Mouse (Mus musculus) midbrain, embryonic 11.5 days (tissue): ENCODE data around the gene Grik5. TPM values are rescaled to one million over a fixed set of nuclear protein-coding genes. Genes with fewer than 3 reads are reported as not detected.
A peak's percentile ranks its signal among the peaks of the same experiment; 100 is the strongest.

Source experiments
- ATAC-seq: fragments of 200-750 bp; cut with Nextera tagmentation; 2 replicates; pipeline ENCODE4 v1.8.0; 2017; ENCODE audit warnings: moderate TSS enrichment, moderate library complexity; ENCODE audit not compliant: low FRiP score
- DNase-seq: peaks from one replicate; pipeline ENCODE4 v3.0.0; 2015; ENCODE audit warnings: low spot score; ENCODE audit errors: missing footprints
- H3K27ac ChIP-seq: fragments of 300-500 bp; sonication (generic); 2 replicates; pipeline ENCODE4 v1.5.1; 2014; ENCODE audit warnings: low read depth, low read length
- H3K27me3 ChIP-seq: fragments of 300-500 bp; sonication (generic); 2 replicates; pipeline ENCODE4 v1.6.1; 2014; ENCODE audit warnings: mild to moderate bottlenecking, low read length, moderate library complexity, mixed read lengths; ENCODE audit not compliant: control insufficient read depth, insufficient read depth
- H3K36me3 ChIP-seq: fragments of 300-500 bp; sonication (generic); 2 replicates; pipeline ENCODE4 v1.6.1; 2014; ENCODE audit warnings: mild to moderate bottlenecking, low read length, moderate library complexity, mixed read lengths; ENCODE audit not compliant: control insufficient read depth, insufficient read depth
- H3K4me1 ChIP-seq: fragments of 300-500 bp; sonication (generic); 2 replicates; pipeline ENCODE4 v1.6.1; 2014; ENCODE audit warnings: low read length; ENCODE audit not compliant: control insufficient read depth, insufficient read depth
- H3K4me2 ChIP-seq: fragments of 300-500 bp; sonication (generic); 2 replicates; pipeline ENCODE4 v1.6.1; 2014; ENCODE audit warnings: mild to moderate bottlenecking, moderate library complexity
- H3K4me3 ChIP-seq: fragments of 300-500 bp; sonication (generic); 2 replicates; pipeline ENCODE4 v1.5.1; 2014; ENCODE audit warnings: low read depth, low read length
- H3K9ac ChIP-seq: fragments of 300-500 bp; sonication (generic); 2 replicates; pipeline ENCODE4 v1.6.1; 2014; ENCODE audit warnings: low read length
- H3K9me3 ChIP-seq: fragments of 300-500 bp; sonication (generic); 2 replicates; pipeline ENCODE4 v1.6.1; 2016; ENCODE audit warnings: low read length; ENCODE audit not compliant: control insufficient read depth
- WGBS: fragments of 180-500 bp; shearing (Covaris S2); extraction: QIAGEN DNeasy Blood & Tissue Kit; methylation state at CpG from one replicate; pipeline ENCODE4 v1.1.7; 2014; 5-methylcytosine and 5-hydroxymethylcytosine counted together
- polyA plus RNA-seq: library from polyadenylated mRNA; unstranded; fragments of >200 nt; fragmentation: Nextera tagmentation; extraction: Ambion mirVana; gene quantifications from 2 replicates; pipeline ENCODE4 v1.2.1, GENCODE M21; 2014

Grik5 gene
- polyA plus RNA-seq, 1 experiment from 2014 or later: 9.3 TPM

DNA sequence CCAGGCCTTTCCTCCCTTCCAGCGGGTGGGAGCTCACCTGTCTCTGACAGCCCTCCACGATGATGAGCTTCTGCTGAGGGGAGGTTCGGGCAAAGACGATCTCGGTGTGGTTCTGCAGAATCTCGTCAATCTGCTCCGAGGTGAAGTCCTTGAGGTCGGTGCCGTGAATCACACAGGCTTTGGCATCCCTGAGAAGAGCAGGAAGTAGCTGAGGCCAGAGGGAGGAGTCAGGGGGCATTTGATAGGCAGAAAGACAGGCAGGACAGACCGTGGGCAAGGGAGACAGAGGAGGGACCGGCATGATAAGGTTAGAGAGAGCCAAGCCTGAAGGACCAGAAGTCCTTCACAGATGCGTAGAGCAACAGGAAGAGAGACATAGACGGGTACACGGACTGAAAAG, 84.2 kb downstream of the Grik5 start:
- H3K27ac ChIP-seq: no peak overlapping the region
- no peak overlapping the region for H3K4me2 ChIP-seq
- WGBS: 90% methylated on average over 14 of the region's 14 CpGs
- ATAC-seq (no peak), DNase-seq (no peak)
- 0 out of 2 replicates have a peak, but pooled peaks cover 3% of the 10 kb centered on the region for H3K36me3 ChIP-seq
- H3K9ac ChIP-seq: no peak overlapping the region
- H3K4me3 ChIP-seq: no peak overlapping the region
- H3K9me3 ChIP-seq: no peaks in the 10 kb centered on the region
- H3K27me3 ChIP-seq: no peaks in the 10 kb centered on the region
- no peaks in the 10 kb centered on the region for H3K4me1 ChIP-seq

DNA sequence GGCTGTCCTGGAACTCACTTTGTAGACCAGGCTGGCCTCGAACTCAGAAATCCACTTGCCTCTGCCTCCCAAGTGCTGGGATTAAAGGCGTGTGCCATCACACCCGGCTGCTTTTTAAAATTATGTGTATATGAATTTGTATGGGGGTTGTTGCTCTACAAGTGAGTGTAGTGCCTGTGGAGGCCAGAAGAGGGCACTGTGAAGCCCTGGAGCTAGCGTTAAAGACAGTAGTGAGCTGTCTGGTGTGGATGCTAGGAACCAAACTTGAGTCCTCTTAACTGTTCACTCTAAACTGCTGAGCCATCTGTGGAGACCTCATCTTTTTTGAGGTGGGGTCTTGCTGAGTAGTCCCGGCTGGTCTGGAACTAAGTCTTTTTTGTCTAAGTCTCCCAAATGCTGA, 86.3 kb downstream of the Grik5 start:
- no peak for ATAC-seq
- H3K4me3 ChIP-seq: no peak overlapping the region
- H3K27me3 ChIP-seq: no peaks in the 10 kb centered on the region
- WGBS: 75% methylated on average over 5 of the region's 5 CpGs
- H3K9me3 ChIP-seq: no peaks in the 10 kb centered on the region
- no peak overlapping the region for H3K4me2 ChIP-seq
- no peak overlapping the region for H3K9ac ChIP-seq
- H3K27ac ChIP-seq: no peak overlapping the region
- DNase-seq: no peak
- H3K4me1 ChIP-seq: no peaks in the 10 kb centered on the region
- 0 out of 2 replicates have a peak, but pooled peaks cover 3% of the 10 kb centered on the region for H3K36me3 ChIP-seq

DNA sequence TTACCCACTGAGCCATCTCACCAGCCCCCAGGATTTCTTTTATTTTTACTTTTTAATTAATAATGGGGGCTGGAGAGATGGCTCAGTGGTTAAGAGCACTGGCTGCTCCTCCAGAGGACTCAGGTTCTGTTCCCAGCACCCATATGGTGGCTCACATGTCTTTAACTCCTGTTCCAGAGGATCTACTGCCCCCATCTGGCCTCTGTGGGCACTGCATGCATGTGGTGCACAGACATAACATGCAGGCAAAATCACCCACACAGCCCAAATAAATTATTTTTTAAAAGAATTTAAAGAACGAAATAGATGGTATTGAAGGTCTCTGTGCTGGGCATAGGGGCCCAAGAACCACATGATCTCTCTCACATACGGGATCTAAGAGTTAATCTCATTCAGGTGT, 87.8 kb downstream of the Grik5 start:
- Histone ChIP-seq H3K9ac (no peak overlapping the region), H3K4me2 (no peak overlapping the region), H3K9me3 (no peaks in the 10 kb centered on the region), H3K36me3 (0 out of 2 replicates have a peak, but pooled peaks cover 3% of the 10 kb centered on the region), H3K27me3 (no peaks in the 10 kb centered on the region), H3K4me3 (no peak overlapping the region), H3K4me1 (no peaks in the 10 kb centered on the region), H3K27ac (no peak overlapping the region)
- DNase-seq: no peak
- no peak for ATAC-seq
- 94% methylated on average over 2 of the region's 2 CpGs for WGBS

DNA sequence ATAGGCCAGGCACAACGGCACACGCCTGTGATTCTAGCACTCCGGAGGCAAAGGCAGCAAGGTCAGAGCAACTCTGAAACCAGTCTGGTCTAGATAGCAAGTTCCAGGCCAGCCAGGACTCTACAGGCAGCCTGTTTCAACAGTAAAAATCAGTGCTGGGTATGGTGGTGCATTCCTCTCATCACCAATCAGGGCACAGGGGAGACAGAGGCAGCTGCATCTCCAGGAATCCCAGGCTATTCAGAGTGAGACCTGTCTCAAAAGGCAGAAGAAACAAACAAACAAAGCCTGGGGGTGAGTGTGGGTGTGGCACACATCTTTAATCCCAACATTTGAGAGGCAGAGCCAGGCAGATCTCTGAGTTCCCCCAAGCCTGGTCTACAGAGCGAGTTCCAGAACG, 88.8 kb downstream of the Grik5 start:
- DNase-seq (no peak), ATAC-seq (no peak)
- no peak overlapping the region for H3K9ac ChIP-seq
- H3K4me1 ChIP-seq: no peaks in the 10 kb centered on the region
- H3K27me3 ChIP-seq: no peaks in the 10 kb centered on the region
- H3K4me2 ChIP-seq: no peak overlapping the region
- no peak overlapping the region for H3K27ac ChIP-seq
- H3K36me3 ChIP-seq: 0 out of 2 replicates have a peak, but pooled peaks cover 3% of the 10 kb centered on the region
- WGBS: 85% methylated on average over 5 of the region's 5 CpGs
- H3K4me3 ChIP-seq: no peak overlapping the region
- no peaks in the 10 kb centered on the region for H3K9me3 ChIP-seq

DNA sequence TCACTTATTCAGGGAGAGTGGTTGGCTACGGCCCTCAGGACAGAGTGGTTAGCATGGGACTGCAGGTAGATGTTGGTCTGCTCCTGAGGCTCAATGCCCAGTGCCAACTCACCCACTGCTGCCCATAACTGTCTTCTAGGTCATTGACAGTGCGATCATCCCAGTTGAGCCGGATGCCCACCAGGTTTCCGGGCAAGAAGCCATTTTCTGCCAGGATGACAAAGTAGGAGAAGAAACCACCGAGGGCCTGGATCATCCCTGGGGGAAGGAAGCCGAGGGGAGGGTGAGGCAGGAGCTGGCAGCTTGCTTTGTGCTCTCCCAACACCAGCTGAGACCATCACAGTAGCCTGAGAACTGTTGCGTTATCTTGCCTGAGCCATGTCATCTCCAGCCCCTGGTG, 91.7 kb downstream of the Grik5 start:
- no peaks in the 10 kb centered on the region for H3K27me3 ChIP-seq
- no peak overlapping the region for H3K9ac ChIP-seq
- H3K4me1 ChIP-seq: no peaks in the 10 kb centered on the region
- 0 out of 2 replicates have a peak, but pooled peaks cover 3% of the 10 kb centered on the region for H3K36me3 ChIP-seq
- no peaks in the 10 kb centered on the region for H3K9me3 ChIP-seq
- no peak overlapping the region for H3K4me2 ChIP-seq
- H3K27ac ChIP-seq: no peak overlapping the region
- no peak for ATAC-seq
- H3K4me3 ChIP-seq: no peak overlapping the region
- 85% methylated on average over 7 of the region's 7 CpGs for WGBS
- no peak for DNase-seq

DNA sequence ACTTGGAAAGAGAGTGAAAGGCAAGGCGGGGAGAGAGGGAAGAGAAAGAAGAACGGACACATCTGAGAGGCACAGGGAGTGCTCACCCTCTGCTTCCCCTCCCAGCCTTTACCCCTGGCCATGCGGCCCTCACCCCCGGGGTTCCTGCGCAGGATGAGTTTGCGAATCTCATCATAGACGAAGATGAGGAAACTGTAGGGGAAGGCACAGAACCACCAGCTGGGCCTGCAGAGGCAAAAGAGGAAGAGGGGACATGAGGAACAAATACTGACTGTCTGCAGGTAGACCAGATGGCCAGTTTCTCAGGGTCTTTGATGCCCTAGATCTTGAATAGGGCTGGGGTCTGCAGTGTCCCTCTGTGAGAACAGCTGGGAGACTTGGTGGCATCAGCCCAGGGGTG, 93.4 kb downstream of the Grik5 start:
- ATAC-seq (no peak), DNase-seq (no peak)
- H3K4me2 ChIP-seq: no peak overlapping the region
- H3K4me1 ChIP-seq: no peaks in the 10 kb centered on the region
- no peak overlapping the region for H3K9ac ChIP-seq
- 91% methylated on average over 7 of the region's 7 CpGs for WGBS
- H3K4me3 ChIP-seq: no peak overlapping the region
- H3K27me3 ChIP-seq: no peaks in the 10 kb centered on the region
- no peaks in the 10 kb centered on the region for H3K9me3 ChIP-seq
- no peaks in the 10 kb centered on the region for H3K36me3 ChIP-seq
- no peak overlapping the region for H3K27ac ChIP-seq

DNA sequence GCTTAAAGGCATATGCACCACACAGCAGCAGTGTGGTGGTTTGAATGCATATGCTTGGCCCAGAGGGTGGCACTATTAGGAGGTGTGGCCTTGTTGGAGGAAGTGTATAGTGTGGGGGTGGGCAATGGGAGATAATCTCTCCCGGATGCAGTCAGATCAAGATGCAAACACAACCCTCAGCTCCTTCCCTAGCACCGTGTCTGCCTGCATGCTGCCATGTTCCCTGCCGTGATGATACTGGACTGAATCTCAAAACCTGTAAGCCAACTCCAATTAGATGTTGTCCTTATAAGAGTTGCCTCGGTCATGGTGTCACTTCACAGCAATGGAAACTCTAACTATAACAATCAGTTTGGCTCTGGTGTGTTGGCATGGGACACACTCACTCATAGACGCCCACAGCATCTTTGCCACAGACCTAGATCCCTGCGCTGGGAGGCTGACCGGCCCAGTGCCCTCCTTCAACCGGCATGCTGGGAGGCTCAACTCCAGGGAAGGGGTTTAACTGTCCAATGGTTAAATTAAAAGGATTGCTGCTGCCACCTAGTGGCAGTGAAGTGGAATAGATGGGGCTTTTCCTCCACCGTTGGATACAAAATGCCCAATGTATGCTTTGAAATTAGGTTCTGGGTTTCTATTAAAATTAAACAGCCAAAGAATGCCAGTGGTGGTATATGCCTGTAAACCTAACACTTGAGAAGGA, 97.1 kb downstream of the Grik5 start:
- Histone ChIP-seq H3K4me2 (no peak overlapping the region), H3K9me3 (no peaks in the 10 kb centered on the region), H3K4me1 (peaks cover 5% of the 10 kb centered on the region; the same call in 1 of the 2 replicates), H3K9ac (no peak overlapping the region), H3K4me3 (no peak overlapping the region), H3K27me3 (no peaks in the 10 kb centered on the region), H3K36me3 (no peaks in the 10 kb centered on the region), H3K27ac (no peak overlapping the region)
- DNase-seq: peak; percentile 89
- ATAC-seq: no peak
- WGBS: 29% methylated on average over 9 of the region's 9 CpGs

DNA sequence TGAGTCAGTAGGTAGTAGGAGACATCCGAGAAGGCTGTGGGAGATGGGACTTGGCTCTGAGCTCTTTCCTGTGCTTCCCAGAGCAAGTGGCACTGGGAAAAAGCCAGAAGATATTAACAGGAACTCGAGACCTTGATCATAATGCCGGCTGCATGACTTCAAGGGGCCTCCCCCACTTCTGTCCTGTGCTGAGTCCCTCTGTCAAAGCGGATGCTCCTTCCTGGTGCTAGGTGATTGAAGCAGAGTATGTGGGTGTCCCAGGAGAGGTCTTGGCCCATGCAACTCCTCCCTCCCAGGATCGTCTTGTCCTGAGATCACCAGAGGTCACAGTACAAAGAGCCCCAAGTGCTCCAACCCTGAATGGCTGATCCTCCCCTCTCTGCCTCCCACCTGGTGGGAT, 98.2 kb downstream of the Grik5 start:
- ATAC-seq: no peak
- Histone ChIP-seq H3K36me3 (no peaks in the 10 kb centered on the region), H3K9me3 (no peaks in the 10 kb centered on the region), H3K4me2 (no peak overlapping the region), H3K27me3 (no peaks in the 10 kb centered on the region), H3K4me1 (peaks cover 5% of the 10 kb centered on the region; the same call in 1 of the 2 replicates), H3K4me3 (no peak overlapping the region), H3K27ac (no peak overlapping the region), H3K9ac (no peak overlapping the region)
- DNase-seq: no peak
- 71% methylated on average over 5 of the region's 5 CpGs for WGBS

DNA sequence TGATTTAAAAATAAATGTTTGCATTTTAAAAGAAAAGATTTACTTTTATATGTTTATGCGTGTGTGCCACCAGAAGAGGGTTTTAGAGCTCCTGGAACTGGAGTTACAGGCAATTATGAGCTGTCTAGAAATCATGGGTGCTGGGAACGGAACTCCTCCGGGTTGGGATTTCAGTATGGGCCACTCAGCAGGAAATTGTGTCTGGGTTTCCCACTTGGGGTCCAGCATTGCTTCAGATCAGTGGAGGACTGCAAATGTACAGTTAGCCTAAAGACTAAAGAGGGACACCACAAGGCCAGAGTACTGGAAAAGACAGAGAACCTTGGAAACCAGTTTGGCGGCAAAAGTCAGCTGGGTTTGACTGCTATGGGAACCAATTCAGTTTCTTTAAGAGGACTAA, 98.9 kb downstream of the Grik5 start:
- ATAC-seq (no peak), DNase-seq (no peak)
- WGBS: 84% methylated on average over 4 of the region's 4 CpGs
- Histone ChIP-seq H3K9ac (no peak overlapping the region), H3K4me1 (peaks cover 5% of the 10 kb centered on the region; the same call in 1 of the 2 replicates), H3K4me2 (no peak overlapping the region), H3K27me3 (no peaks in the 10 kb centered on the region), H3K36me3 (no peaks in the 10 kb centered on the region), H3K27ac (no peak overlapping the region), H3K9me3 (no peaks in the 10 kb centered on the region), H3K4me3 (no peak overlapping the region)
